Mouse (Mus musculus) cortical plate, adult 2 months (tissue): ENCODE measurements around the gene Pga5. TPM values are rescaled to one million over a fixed set of nuclear protein-coding genes. Genes with fewer than 3 reads are reported as not detected.

ENCODE experiments used
- H3K27ac ChIP-seq: fragments of 200-500 bp; 2 replicates; pipeline ENCODE4 v1.5.1; 2012; ENCODE audit warnings: low read length, control low read depth, inconsistent platforms; ENCODE audit not compliant: insufficient read depth
- H3K4me1 ChIP-seq: fragments of 200-500 bp; 2 replicates; pipeline ENCODE4 v1.6.1; 2011; ENCODE audit warnings: low read length; ENCODE audit not compliant: control insufficient read depth, insufficient read depth
- H3K4me3 ChIP-seq: fragments of 200-500 bp; 2 replicates; pipeline ENCODE4 v1.5.1; 2011; ENCODE audit warnings: mild to moderate bottlenecking, low read length, control low read depth; ENCODE audit not compliant: insufficient read depth
- CTCF ChIP-seq: fragments of 200-500 bp; IDR thresholded peaks from 2 replicates; pipeline ENCODE4 v1.5.1; 2011; ENCODE audit warnings: mild to moderate bottlenecking, control low read depth, low read length; ENCODE audit not compliant: insufficient read depth; ENCODE audit errors: extremely low read depth
- POLR2A ChIP-seq: fragments of 200-500 bp; IDR thresholded peaks from 2 replicates; pipeline ENCODE4 v1.6.1; 2011; ENCODE audit warnings: mild to moderate bottlenecking, low read length, control low read depth; ENCODE audit not compliant: insufficient read depth; ENCODE audit errors: extremely low read depth
- polyA plus RNA-seq: library from polyadenylated mRNA; depleted of rRNA; stranded (reverse); fragments of >200 nt; gene quantifications from 2 replicates; pipeline ENCODE4 v1.2.3, GENCODE M21; 2012

The Pga5 gene
- polyA plus RNA-seq, 1 experiment, result not detected

DNA sequence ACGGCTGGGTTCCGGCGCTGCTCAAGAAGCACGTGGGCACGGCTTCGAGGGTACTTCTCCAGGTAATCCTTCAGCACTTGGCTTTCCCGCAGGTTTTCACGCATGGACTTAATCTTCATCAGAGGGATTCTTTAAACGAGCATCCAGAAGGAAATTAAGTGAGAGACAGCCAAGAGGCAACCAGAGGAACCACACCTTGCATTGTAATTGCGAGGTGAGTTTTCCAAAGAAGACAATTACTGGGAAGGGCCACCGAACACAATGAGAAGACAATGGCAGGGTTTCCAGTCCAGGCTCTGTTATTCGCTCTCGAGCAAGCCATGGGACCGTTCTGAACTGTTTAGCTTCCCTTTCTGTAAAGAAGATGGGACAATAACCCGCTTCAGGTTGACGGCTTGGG is 1.2 kb downstream of the Pga5 start:
- Histone ChIP-seq H3K27ac (no peak overlapping the region), H3K4me1 (no peaks in the 10 kb centered on the region), H3K4me3 (no peak overlapping the region)
- TF ChIP-seq CTCF (no peak), POLR2A (no peak)

DNA sequence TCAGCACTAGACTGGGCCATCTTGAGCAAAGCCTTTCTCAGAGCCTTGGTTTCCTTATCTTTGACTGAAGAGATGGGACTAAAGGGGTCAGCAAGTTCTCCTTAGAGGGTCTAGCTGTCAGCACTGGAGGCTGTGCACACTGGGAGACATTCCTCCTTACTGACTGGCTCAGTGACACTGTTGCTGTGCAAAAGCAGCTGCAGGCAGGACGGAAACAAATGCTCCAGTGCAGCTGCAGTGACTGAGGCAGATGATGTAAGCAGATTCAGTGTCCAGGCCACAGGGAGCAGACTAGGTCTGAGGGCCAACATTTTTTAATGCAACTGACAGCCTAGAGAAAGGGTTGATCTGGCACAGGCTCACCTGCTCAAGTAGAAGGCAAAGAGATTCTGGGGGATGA is 4.6 kb downstream of the Pga5 start:
- Histone ChIP-seq H3K27ac (no peak overlapping the region), H3K4me1 (no peaks in the 10 kb centered on the region), H3K4me3 (no peak overlapping the region)
- TF ChIP-seq POLR2A (no peak), CTCF (no peak)

DNA sequence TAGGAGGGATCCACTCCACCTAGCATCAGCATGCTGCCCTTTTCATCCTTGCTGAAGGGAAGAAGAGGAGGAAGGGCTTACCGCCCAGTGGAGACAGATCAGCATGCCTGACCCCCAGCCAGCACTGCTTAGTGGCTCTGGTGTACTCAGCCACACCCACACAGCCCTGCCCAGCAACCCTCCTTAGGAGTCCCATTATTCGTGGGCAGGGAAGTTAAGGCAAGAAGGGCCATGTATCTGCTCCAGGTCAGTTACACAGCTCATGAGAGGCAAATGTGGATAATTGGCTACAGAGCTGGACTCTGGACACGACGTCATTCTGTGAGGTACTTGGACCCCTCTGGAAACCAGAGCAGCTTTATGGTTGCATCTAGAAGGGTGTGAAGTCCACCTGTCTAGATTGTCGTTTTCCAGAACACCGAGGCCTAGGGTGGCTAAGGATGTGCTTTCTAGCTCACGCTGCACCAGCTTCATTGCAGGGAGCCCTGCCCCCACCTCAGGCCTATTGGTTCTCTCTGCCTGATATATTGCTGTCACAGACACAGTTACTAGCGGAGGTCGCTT is 5.9 kb downstream of the Pga5 start:
- Histone ChIP-seq H3K4me3 (no peak overlapping the region), H3K27ac (no peak overlapping the region), H3K4me1 (no peaks in the 10 kb centered on the region)
- TF ChIP-seq CTCF (no peak), POLR2A (no peak)

DNA sequence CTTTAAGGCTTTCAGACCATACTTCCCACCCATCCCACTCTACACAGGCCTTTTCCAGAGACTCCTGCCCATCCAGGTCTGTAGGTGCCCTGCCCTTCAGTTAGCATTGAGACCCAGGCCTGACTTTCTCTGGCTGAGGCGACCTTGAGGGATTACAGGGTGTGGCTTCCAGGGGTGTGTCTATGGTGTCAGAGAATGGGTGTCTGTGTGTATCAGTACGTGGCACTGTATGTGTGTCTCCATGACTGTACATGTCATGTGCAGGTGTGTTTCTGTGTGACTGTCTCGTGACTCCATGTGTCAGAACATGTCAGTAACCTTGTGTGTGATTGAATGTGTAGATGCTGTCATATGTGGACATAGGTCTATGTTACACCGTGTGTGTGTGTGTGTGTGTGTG is 6.6 kb downstream of the Pga5 start:
- Histone ChIP-seq H3K4me3 (no peak overlapping the region), H3K27ac (no peak overlapping the region), H3K4me1 (no peaks in the 10 kb centered on the region)
- TF ChIP-seq POLR2A (no peak), CTCF (no peak)

DNA sequence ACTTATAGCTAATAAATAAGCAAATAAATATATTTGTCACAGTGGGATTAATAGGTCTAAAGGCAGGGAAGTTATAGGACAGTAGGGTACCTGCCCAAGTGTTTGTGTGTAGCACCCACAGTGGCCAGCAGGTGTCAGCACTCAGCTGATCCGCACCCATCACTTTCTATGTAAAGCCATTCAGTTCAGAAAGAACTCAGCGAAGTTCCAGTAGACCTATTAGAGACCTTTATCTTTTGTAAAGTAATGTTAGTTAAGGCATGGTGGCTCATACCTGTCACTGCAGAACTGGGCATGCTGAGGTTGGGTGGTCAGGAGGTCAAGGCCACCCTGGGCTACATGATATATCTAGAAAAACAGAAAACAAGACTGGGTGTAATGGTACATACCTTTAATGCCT is 12.4 kb downstream of the Pga5 start:
- TF ChIP-seq POLR2A, result no peak
- TF ChIP-seq CTCF, result peak; percentile 83
- H3K4me3 ChIP-seq, result no peak overlapping the region
- no peak overlapping the region for H3K27ac ChIP-seq
- no peaks in the 10 kb centered on the region for H3K4me1 ChIP-seq

DNA sequence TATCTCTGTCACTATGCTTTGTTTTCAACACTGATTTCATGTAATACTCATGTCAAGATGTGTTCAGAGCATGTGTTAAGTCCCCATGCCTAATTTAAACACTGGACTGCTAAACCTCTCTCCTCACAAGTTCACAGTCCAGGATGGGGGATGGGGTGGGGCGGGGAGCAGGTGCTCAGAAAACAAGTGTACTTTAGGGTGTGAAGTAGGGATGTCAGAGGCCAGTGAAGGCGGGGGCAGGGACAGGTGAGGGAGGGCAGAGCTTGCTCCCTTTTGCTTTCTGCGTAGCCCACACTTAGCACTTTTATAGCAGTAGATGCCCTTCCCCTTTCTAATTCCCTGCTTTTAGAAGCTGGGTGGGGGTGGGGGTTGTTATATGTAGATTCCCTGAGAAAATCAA is 12.8 kb downstream of the Pga5 start:
- Histone ChIP-seq H3K4me1 (no peaks in the 10 kb centered on the region), H3K4me3 (no peak overlapping the region), H3K27ac (no peak overlapping the region)
- no peak for TF ChIP-seq POLR2A
- TF ChIP-seq CTCF, result no peak

DNA sequence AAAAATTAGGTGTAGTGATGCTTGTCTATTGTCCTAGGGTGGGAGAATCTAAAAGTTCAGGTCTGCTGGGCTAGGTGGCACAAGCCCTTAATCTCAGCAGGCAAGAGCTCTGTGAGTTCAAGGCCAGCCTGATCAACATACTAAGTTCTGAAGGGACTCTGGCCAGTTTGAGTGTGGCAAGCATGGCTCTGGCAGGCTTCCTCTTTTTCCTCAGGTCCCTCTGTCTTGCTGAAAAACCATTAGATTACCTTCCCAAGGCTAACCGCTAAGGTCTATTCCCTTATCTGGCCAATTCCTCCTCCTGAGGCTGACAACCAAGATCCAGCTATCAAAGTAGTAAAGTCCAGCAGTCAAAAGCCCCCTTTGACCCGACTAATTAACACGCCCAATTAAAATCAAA is 15.2 kb downstream of the Pga5 start:
- TF ChIP-seq CTCF (no peak), POLR2A (no peak)
- no peak overlapping the region for H3K27ac ChIP-seq
- H3K4me1 ChIP-seq, result no peaks in the 10 kb centered on the region
- H3K4me3 ChIP-seq, result no peak overlapping the region

DNA sequence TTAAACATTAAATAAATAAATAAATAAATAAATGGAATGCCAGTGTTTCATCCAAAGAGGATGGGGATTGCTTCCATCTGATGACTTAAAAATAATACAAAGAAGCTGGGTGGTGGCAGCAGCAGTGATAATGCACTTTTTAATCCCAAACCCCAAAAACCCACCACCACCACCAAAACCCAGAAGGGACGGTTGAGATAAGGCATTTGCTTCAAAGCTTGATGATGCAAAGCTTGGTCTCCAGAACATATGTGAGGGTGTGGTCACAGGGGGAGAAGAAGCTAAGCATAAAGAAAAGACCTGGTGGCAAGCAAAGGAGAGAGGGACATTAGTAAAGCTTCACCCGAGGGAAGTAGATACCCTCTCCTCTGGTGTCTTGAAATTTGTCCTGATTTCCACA is 16.0 kb downstream of the Pga5 start:
- no peak for TF ChIP-seq CTCF
- no peak for TF ChIP-seq POLR2A
- Histone ChIP-seq H3K27ac (no peak overlapping the region), H3K4me1 (no peaks in the 10 kb centered on the region), H3K4me3 (no peak overlapping the region)

DNA sequence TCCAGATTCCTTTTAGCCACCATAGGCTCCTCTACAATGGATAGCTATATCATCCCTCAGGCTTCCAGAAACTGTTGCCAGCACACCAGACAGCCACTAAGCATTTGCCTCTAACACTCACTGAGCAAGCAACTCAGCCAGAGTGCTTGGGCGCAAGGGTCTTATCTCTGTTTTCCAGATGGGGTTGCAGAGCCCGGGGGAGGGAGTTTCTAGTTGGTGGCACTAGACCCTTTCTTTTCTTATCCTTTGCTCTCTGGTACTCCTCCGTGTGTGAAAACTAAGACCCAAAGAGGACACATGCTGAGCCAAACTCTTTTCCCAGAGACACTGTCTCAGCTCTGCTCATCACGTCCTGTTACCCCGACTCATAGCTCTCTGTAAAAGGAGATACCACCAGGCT is 16.5 kb downstream of the Pga5 start:
- TF ChIP-seq POLR2A (no peak), CTCF (no peak)

DNA sequence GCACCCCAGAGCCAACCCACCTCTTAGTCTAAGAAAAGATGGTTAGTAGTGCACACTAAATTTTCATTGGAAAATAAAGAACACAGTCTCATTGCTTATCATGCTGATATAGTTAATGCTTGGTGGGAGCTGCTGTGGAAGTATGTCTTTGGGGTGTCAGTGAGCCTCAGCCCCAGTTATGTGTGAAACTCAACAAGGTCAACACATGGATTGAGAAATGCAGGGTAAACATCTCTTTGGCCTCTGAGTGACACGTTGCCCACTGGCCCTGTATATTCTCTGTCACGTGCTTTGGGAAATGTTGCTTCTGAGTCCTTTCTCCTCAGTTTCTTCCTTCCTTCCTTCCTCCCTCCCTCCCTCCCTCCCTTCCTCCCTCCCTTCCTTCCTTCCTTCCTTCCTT is 19.5 kb downstream of the Pga5 start:
- Histone ChIP-seq H3K4me3 (no peak overlapping the region), H3K27ac (no peak overlapping the region), H3K4me1 (no peaks in the 10 kb centered on the region)
- no peak for TF ChIP-seq CTCF
- no peak for TF ChIP-seq POLR2A

More for the DNA sequence above, 16.5 kb downstream of the Pga5 start:
- Histone ChIP-seq H3K4me3 (no peak overlapping the region), H3K4me1 (no peaks in the 10 kb centered on the region), H3K27ac (no peak overlapping the region)

DNA sequence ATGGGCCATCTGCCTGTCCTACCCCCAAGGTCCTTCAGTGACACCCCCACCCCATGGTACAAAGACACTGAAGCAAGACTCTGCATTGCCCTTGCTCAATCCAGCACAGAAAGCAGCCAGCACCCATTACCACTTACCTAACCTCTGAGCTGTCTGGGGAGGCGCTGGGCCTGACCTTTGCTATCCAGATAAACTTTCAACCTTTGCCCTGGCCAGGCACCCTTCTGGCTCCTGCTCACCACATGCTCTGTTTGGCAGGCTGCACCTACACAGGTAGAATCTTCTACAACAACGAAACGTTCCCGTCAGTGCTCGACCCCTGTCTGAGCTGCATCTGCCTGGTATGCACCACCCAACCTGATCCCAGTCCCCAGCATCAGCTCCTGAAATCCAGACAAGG is 20.1 kb downstream of the Pga5 start:
- Histone ChIP-seq H3K4me1 (no peaks in the 10 kb centered on the region), H3K27ac (no peak overlapping the region), H3K4me3 (no peak overlapping the region)
- no peak for TF ChIP-seq POLR2A
- no peak for TF ChIP-seq CTCF
